Mouse (Mus musculus): ENCODE results near the gene Tas2r119. TPM values are rescaled to one million over a fixed set of nuclear protein-coding genes. Genes with fewer than 3 reads are reported as not detected.
A peak's percentile ranks its signal among the peaks of the same experiment; 100 is the strongest.

Gene Tas2r119
- not detected in 2 replicates for polyA plus RNA-seq (2014; fragmentation: Nextera tagmentation; extraction: Ambion mirVana)

GRCm38 (mm10) chr15:32176989-32177388 is at the start of gene Tas2r119:
Tas2r119 (plus strand) TSS chr15:32177289.
- H3K9ac ChIP-seq (ENCODE audit: low read length) = no peak within 1 kb of the TSS
- ATAC-seq (ENCODE audit: insufficient number of reproducible peaks, low FRiP score, low TSS enrichment, low read depth) (no peak), DNase-seq (ENCODE audit: low spot score) (no peak)
- H3K4me1 ChIP-seq (ENCODE audit: control insufficient read depth, insufficient read depth, low read length) = no peaks in the 10 kb centered on the region
- WGBS = 89% methylated on average over 4 of the region's 4 CpGs
- no peak within 1 kb of the TSS for H3K4me3 ChIP-seq (ENCODE audit: low read depth, low read length)
- no peaks in the 10 kb centered on the region for H3K9me3 ChIP-seq (ENCODE audit: control insufficient read depth, low read length)
- no peaks in the 10 kb centered on the region for H3K27me3 ChIP-seq (ENCODE audit: control insufficient read depth, insufficient read depth, low read length)
- no peaks in the 10 kb centered on the region for H3K36me3 ChIP-seq (ENCODE audit: control insufficient read depth, insufficient read depth, low read length)
- H3K4me2 ChIP-seq (ENCODE audit: low read depth, severe bottlenecking) = no peak within 1 kb of the TSS
- H3K27ac ChIP-seq (replicated peaks; ENCODE audit: low read depth, low read length) = no peak within 1 kb of the TSS

- H3K27ac ChIP-seq (replicated peaks; ENCODE audit: low read depth, low read length) = no peak overlapping the region
- H3K36me3 ChIP-seq (ENCODE audit: control insufficient read depth, insufficient read depth, low read length) = no peaks in the 10 kb centered on the region
- H3K4me1 ChIP-seq (ENCODE audit: control insufficient read depth, insufficient read depth, low read length) = no peaks in the 10 kb centered on the region
- no peaks in the 10 kb centered on the region for H3K9me3 ChIP-seq (ENCODE audit: control insufficient read depth, low read length)
- no peak overlapping the region for H3K4me2 ChIP-seq (ENCODE audit: low read depth, severe bottlenecking)
- no peak overlapping the region for H3K9ac ChIP-seq (ENCODE audit: low read length)
- H3K4me3 ChIP-seq (ENCODE audit: low read depth, low read length) = no peak overlapping the region
- no peak for ATAC-seq (ENCODE audit: insufficient number of reproducible peaks, low FRiP score, low TSS enrichment, low read depth)
- DNase-seq (ENCODE audit: low spot score) = no peak
- no peaks in the 10 kb centered on the region for H3K27me3 ChIP-seq (ENCODE audit: control insufficient read depth, insufficient read depth, low read length)
- WGBS = 82% methylated on average over 7 of the region's 7 CpGs
These were observed 44.8 kb upstream of the Tas2r119 start for GRCm38 (mm10) chr15:32132315-32132714.

- Histone ChIP-seq H3K9ac (ENCODE audit: low read length) (no peak overlapping the region), H3K4me2 (ENCODE audit: low read depth, severe bottlenecking) (no peak overlapping the region), H3K36me3 (ENCODE audit: control insufficient read depth, insufficient read depth, low read length) (no peaks in the 10 kb centered on the region), H3K27me3 (ENCODE audit: control insufficient read depth, insufficient read depth, low read length) (no peaks in the 10 kb centered on the region), H3K27ac (replicated peaks; ENCODE audit: low read depth, low read length) (no peak overlapping the region), H3K4me3 (ENCODE audit: low read depth, low read length) (no peak overlapping the region), H3K4me1 (ENCODE audit: control insufficient read depth, insufficient read depth, low read length) (no peaks in the 10 kb centered on the region), H3K9me3 (ENCODE audit: control insufficient read depth, low read length) (no peaks in the 10 kb centered on the region)
- DNase-seq (ENCODE audit: low spot score) (no peak), ATAC-seq (ENCODE audit: insufficient number of reproducible peaks, low FRiP score, low TSS enrichment, low read depth) (no peak)
These were observed 35.4 kb upstream of the Tas2r119 start for GRCm38 (mm10) chr15:32141657-32142056.

- DNase-seq (ENCODE audit: low spot score) (no peak), ATAC-seq (ENCODE audit: insufficient number of reproducible peaks, low FRiP score, low TSS enrichment, low read depth) (no peak)
- no peak overlapping the region for H3K4me2 ChIP-seq (ENCODE audit: low read depth, severe bottlenecking)
- no peaks in the 10 kb centered on the region for H3K27me3 ChIP-seq (ENCODE audit: control insufficient read depth, insufficient read depth, low read length)
- no peaks in the 10 kb centered on the region for H3K36me3 ChIP-seq (ENCODE audit: control insufficient read depth, insufficient read depth, low read length)
- H3K27ac ChIP-seq (replicated peaks; ENCODE audit: low read depth, low read length) = no peak overlapping the region
- H3K9ac ChIP-seq (ENCODE audit: low read length) = no peak overlapping the region
- H3K4me1 ChIP-seq (ENCODE audit: control insufficient read depth, insufficient read depth, low read length) = no peaks in the 10 kb centered on the region
- no peaks in the 10 kb centered on the region for H3K9me3 ChIP-seq (ENCODE audit: control insufficient read depth, low read length)
- WGBS = 74% methylated on average over 3 of the region's 3 CpGs
- H3K4me3 ChIP-seq (ENCODE audit: low read depth, low read length) = no peak overlapping the region
These were observed 32.8 kb upstream of the Tas2r119 start for GRCm38 (mm10) chr15:32144269-32144668.

- WGBS = 82% methylated on average over 2 of the region's 2 CpGs
- H3K27me3 ChIP-seq (ENCODE audit: control insufficient read depth, insufficient read depth, low read length) = no peaks in the 10 kb centered on the region
- peaks cover 4% of the 10 kb centered on the region; the same call in 1 of the 2 replicates for H3K4me1 ChIP-seq (ENCODE audit: control insufficient read depth, insufficient read depth, low read length)
- no peaks in the 10 kb centered on the region for H3K36me3 ChIP-seq (ENCODE audit: control insufficient read depth, insufficient read depth, low read length)
- no peak overlapping the region for H3K9ac ChIP-seq (ENCODE audit: low read length)
- no peak overlapping the region for H3K4me3 ChIP-seq (ENCODE audit: low read depth, low read length)
- H3K9me3 ChIP-seq (ENCODE audit: control insufficient read depth, low read length) = no peaks in the 10 kb centered on the region
- ATAC-seq (ENCODE audit: insufficient number of reproducible peaks, low FRiP score, low TSS enrichment, low read depth) (no peak), DNase-seq (ENCODE audit: low spot score) (no peak)
- no peak overlapping the region for H3K4me2 ChIP-seq (ENCODE audit: low read depth, severe bottlenecking)
- no peak overlapping the region for H3K27ac ChIP-seq (replicated peaks; ENCODE audit: low read depth, low read length)
These were observed 23.7 kb upstream of the Tas2r119 start for GRCm38 (mm10) chr15:32153404-32153803.

- no peak for DNase-seq (ENCODE audit: low spot score)
- peaks cover 4% of the 10 kb centered on the region; the same call in 1 of the 2 replicates for H3K4me1 ChIP-seq (ENCODE audit: control insufficient read depth, insufficient read depth, low read length)
- H3K9me3 ChIP-seq (ENCODE audit: control insufficient read depth, low read length) = no peaks in the 10 kb centered on the region
- H3K9ac ChIP-seq (ENCODE audit: low read length) = no peak overlapping the region
- no peak overlapping the region for H3K4me3 ChIP-seq (ENCODE audit: low read depth, low read length)
- no peak for ATAC-seq (ENCODE audit: insufficient number of reproducible peaks, low FRiP score, low TSS enrichment, low read depth)
- H3K27me3 ChIP-seq (ENCODE audit: control insufficient read depth, insufficient read depth, low read length) = no peaks in the 10 kb centered on the region
- H3K4me2 ChIP-seq (ENCODE audit: low read depth, severe bottlenecking) = no peak overlapping the region
- no peak overlapping the region for H3K27ac ChIP-seq (replicated peaks; ENCODE audit: low read depth, low read length)
- no peaks in the 10 kb centered on the region for H3K36me3 ChIP-seq (ENCODE audit: control insufficient read depth, insufficient read depth, low read length)
- 41% methylated on average over 11 of the region's 11 CpGs for WGBS
These were observed 23.1 kb upstream of the Tas2r119 start for GRCm38 (mm10) chr15:32153857-32154449.

GRCm38 (mm10) chr15:32156126-32156525 is 21.0 kb upstream of the Tas2r119 start:
- Histone ChIP-seq H3K27me3 (ENCODE audit: control insufficient read depth, insufficient read depth, low read length) (no peaks in the 10 kb centered on the region), H3K36me3 (ENCODE audit: control insufficient read depth, insufficient read depth, low read length) (no peaks in the 10 kb centered on the region), H3K4me2 (ENCODE audit: low read depth, severe bottlenecking) (no peak overlapping the region), H3K27ac (replicated peaks; ENCODE audit: low read depth, low read length) (no peak overlapping the region; the same call in 1 of the 2 replicates), H3K4me1 (ENCODE audit: control insufficient read depth, insufficient read depth, low read length) (peaks cover 4% of the 10 kb centered on the region; the same call in 1 of the 2 replicates), H3K4me3 (ENCODE audit: low read depth, low read length) (no peak overlapping the region), H3K9ac (ENCODE audit: low read length) (no peak overlapping the region), H3K9me3 (ENCODE audit: control insufficient read depth, low read length) (no peaks in the 10 kb centered on the region)
- WGBS = 46% methylated on average over 5 of the region's 5 CpGs
- ATAC-seq (ENCODE audit: insufficient number of reproducible peaks, low FRiP score, low TSS enrichment, low read depth) (no peak; the same call in 1 of the 2 replicates), DNase-seq (ENCODE audit: low spot score) (peak; percentile 26)

GRCm38 (mm10) chr15:32160281-32160680 is 16.8 kb upstream of the Tas2r119 start:
- Histone ChIP-seq H3K4me1 (ENCODE audit: control insufficient read depth, insufficient read depth, low read length) (peaks cover 4% of the 10 kb centered on the region; the same call in 1 of the 2 replicates), H3K36me3 (ENCODE audit: control insufficient read depth, insufficient read depth, low read length) (no peaks in the 10 kb centered on the region), H3K27ac (replicated peaks; ENCODE audit: low read depth, low read length) (no peak overlapping the region), H3K9me3 (ENCODE audit: control insufficient read depth, low read length) (no peaks in the 10 kb centered on the region), H3K9ac (ENCODE audit: low read length) (no peak overlapping the region), H3K4me3 (ENCODE audit: low read depth, low read length) (no peak overlapping the region), H3K4me2 (ENCODE audit: low read depth, severe bottlenecking) (no peak overlapping the region), H3K27me3 (ENCODE audit: control insufficient read depth, insufficient read depth, low read length) (no peaks in the 10 kb centered on the region)
- ATAC-seq (ENCODE audit: insufficient number of reproducible peaks, low FRiP score, low TSS enrichment, low read depth) = no peak
- DNase-seq (ENCODE audit: low spot score) = no peak

- ATAC-seq (ENCODE audit: insufficient number of reproducible peaks, low FRiP score, low TSS enrichment, low read depth) (no peak), DNase-seq (ENCODE audit: low spot score) (no peak)
- Histone ChIP-seq H3K9me3 (ENCODE audit: control insufficient read depth, low read length) (no peaks in the 10 kb centered on the region), H3K27me3 (ENCODE audit: control insufficient read depth, insufficient read depth, low read length) (no peaks in the 10 kb centered on the region), H3K27ac (replicated peaks; ENCODE audit: low read depth, low read length) (no peak overlapping the region), H3K4me3 (ENCODE audit: low read depth, low read length) (no peak overlapping the region), H3K4me2 (ENCODE audit: low read depth, severe bottlenecking) (no peak overlapping the region), H3K4me1 (ENCODE audit: control insufficient read depth, insufficient read depth, low read length) (no peaks in the 10 kb centered on the region), H3K36me3 (ENCODE audit: control insufficient read depth, insufficient read depth, low read length) (no peaks in the 10 kb centered on the region), H3K9ac (ENCODE audit: low read length) (no peak overlapping the region)
- 74% methylated on average over 6 of the region's 6 CpGs for WGBS
These were observed 5.3 kb upstream of the Tas2r119 start for GRCm38 (mm10) chr15:32171764-32172163.
